34 mouse cellular contexts compared by ENCODE assay signal in genomic region chr8:41532212-41532611, GRCm38 (mm10).
"Had no signal": no experiment of that assay in that cellular context is flagged by ENCODE, and none has a peak within 500 bp of the region (broad histone marks: within the 10 kb centered on the region; RNA-seq: fewer than 3 reads in every experiment).

No protein-coding gene starts in this region.

- ATAC-seq: hindbrain, embryonic 16.5 days; hindbrain, postnatal 0 days; inflammation-experienced regulatory T-cells, adult 6 months; intestine, embryonic 15.5 days; intestine, embryonic 16.5 days; intestine, postnatal 0 days had no signal

- H3K4me2 ChIP-seq: heart, embryonic 11.5 days; heart, embryonic 12.5 days; heart, embryonic 13.5 days; heart, embryonic 15.5 days; hindbrain, embryonic 12.5 days; hindbrain, embryonic 13.5 days; hindbrain, embryonic 14.5 days; hindbrain, embryonic 15.5 days; intestine, embryonic 15.5 days; kidney, embryonic 15.5 days had no signal

- H3K4me3 ChIP-seq: heart, embryonic 10.5 days; heart, embryonic 12.5 days; heart, embryonic 13.5 days; heart, embryonic 15.5 days; hindbrain, embryonic 10.5 days; hindbrain, embryonic 12.5 days; hindbrain, embryonic 13.5 days; hindbrain, embryonic 15.5 days; intestine, embryonic 15.5 days; kidney, embryonic 15.5 days; layer of hippocampus, adult 2 months had no signal

- H3K36me3 ChIP-seq: heart, embryonic 10.5 days; heart, embryonic 12.5 days; heart, embryonic 13.5 days; heart, embryonic 15.5 days; hindbrain, embryonic 10.5 days; hindbrain, embryonic 12.5 days; hindbrain, embryonic 13.5 days; hindbrain, embryonic 15.5 days; intestine, embryonic 15.5 days; kidney, embryonic 15.5 days had no signal

- H3K27ac ChIP-seq: heart, embryonic 10.5 days; heart, embryonic 13.5 days; heart, embryonic 15.5 days; hindbrain, embryonic 10.5 days; hindbrain, embryonic 12.5 days; hindbrain, embryonic 13.5 days; hindbrain, embryonic 14.5 days; hindbrain, embryonic 15.5 days; hindbrain, postnatal 0 days; intestine, embryonic 15.5 days; kidney, embryonic 15.5 days; kidney, postnatal 0 days; layer of hippocampus, adult 2 months had no signal

- H3K9ac ChIP-seq: heart, embryonic 12.5 days; heart, embryonic 13.5 days; heart, embryonic 15.5 days; hindbrain, embryonic 12.5 days; hindbrain, embryonic 13.5 days; hindbrain, embryonic 14.5 days; hindbrain, embryonic 15.5 days; intestine, embryonic 15.5 days; kidney, embryonic 15.5 days had no signal

- H3K27me3 ChIP-seq: heart, embryonic 12.5 days; heart, embryonic 13.5 days; heart, embryonic 15.5 days; hindbrain, embryonic 12.5 days; hindbrain, embryonic 13.5 days; hindbrain, embryonic 15.5 days; intestine, embryonic 15.5 days; kidney, embryonic 15.5 days had no signal

- H3K9me3 ChIP-seq: heart, embryonic 10.5 days; heart, embryonic 12.5 days; heart, embryonic 13.5 days; heart, embryonic 15.5 days; hindbrain, embryonic 12.5 days; hindbrain, embryonic 13.5 days; hindbrain, embryonic 15.5 days; intestine, embryonic 15.5 days; kidney, embryonic 15.5 days had no signal

- H3K4me1 ChIP-seq: heart, embryonic 10.5 days; heart, embryonic 12.5 days; heart, embryonic 13.5 days; heart, embryonic 15.5 days; hindbrain, embryonic 10.5 days; hindbrain, embryonic 12.5 days; hindbrain, embryonic 13.5 days; hindbrain, embryonic 15.5 days; intestine, embryonic 15.5 days; kidney, embryonic 15.5 days had no signal

- DNase-seq: heart, postnatal 10 days; heart, postnatal 14 days; heart, postnatal 36 days; heart, postnatal 4 days; kidney, adult 11 months; kidney, adult 18-20 months; kidney, adult 2 months; kidney, adult 9 months; kidney, postnatal 10 days; kidney, postnatal 14 days; kidney, postnatal 25 days; kidney, postnatal 36 days; kidney, postnatal 4 days; layer of hippocampus, adult 9-11 months; layer of hippocampus, postnatal 36 days had no signal
